Mouse (Mus musculus): Measurements from ENCODE around the gene Ppp6r2.

The Ppp6r2 gene

DNA sequence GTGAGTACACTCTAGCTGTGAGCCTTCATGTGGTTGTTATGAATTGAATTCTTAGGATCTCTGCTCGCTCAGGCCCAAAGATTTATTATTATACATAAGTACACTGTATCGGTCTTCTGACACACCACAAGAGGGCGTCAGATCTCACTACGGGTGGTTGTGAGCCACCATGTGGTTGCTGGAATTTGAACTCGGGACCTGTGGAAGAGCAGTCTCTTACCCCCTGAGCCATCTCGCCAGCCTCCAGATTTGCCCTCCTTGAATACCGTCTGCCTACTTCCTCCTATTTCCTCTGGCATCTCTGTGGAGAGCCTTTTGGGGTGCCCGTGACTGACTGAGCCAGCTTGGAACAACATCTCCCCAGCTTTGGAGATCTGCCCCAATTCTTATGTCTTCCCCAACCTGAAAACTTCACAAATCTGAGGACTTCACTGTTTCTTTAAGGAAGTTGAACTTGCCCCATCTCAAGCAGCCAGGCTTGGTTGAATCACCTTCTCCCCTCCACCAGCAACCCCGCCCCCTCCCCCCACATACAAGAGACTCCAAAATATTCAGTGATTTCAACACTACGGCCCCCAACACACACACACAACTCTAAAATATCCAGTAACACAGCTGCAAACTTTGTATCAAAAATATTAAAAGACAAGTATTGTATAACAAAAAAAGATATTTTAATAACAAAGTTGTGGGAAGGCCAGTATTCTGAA, 29.6 kb upstream of the Ppp6r2 start:
- DNase-seq (ENCODE audit: low read depth, low spot score) = no peak

DNA sequence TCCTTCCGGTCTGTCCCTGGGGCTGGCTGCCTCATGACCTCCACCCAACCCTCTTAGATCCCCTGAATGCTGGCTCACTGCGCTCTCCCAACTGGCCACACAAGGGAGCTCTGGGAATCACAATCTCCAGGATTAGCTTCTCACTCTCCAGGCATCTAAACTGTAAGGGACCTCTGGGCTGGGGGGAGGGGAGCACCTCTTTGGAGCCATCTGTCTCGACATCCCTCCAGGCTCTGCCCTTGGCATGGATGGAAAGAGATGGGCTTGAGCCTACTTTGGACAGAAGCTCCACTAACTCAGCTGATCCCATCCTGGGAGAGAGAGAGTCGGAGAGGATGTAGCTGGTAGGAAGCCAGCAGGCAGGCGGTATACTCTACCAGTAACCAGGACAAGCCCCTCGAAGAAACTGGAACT, 29.0 kb upstream of the Ppp6r2 start:
- no peak for DNase-seq (ENCODE audit: low read depth, low spot score)

DNA sequence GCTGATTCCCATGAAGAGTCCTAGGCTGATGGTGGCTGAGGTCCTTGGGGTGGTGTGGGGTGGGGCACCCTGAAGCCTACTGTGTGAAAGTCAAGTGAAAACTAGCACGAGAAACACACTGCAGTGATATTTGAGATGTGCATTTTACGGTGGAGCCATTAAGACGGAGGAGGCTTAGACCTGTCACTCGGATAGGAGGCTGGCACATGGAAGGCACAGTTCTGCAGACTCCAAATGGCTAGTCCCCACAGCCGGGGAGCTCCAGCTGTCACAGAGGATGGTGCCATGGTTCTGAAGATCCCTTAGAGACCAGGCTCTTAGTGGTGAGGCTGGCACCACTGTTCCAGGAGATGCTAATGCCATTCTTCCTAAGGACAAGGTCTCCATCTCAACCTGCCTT, 28.5 kb upstream of the Ppp6r2 start:
- no peak for DNase-seq (ENCODE audit: low read depth, low spot score)

DNA sequence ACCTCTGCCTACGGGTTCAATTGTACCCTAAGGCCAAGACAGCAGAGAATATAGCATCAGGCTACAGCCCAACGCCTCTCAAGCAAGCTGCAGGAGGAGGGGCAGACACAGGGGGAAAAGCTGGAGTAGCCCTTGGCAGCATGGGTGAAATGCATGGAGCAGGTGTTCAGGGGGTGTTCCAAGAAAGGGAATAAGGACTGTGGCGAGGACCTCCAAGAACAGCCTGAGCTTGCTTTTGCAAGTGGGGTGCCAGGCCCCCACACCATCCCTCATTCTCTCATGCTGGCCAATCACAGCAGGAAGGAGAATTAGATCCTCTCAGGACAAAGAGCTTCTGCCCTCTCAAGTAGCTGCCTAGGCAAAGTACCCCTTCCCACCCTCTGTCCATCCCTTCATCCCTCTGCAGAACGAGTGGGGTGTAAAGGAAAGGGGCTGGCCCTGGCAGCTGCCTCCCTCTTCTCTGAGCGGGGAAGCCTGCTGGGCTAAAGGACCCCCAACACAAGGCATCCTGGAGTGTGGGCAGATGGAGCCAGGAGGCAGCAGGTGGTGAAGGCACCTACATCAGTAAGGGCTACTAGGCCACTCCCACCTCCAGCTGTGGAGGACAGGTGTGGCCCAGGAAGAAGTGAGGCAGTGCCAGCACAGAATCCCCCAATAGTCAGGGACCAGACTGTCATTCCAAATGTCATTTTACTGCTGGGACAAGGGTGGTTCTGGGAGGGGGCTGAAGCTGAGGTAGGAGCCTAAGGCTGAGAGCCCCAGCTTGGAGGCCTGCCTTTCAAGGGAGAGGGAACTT, 27.0 kb upstream of the Ppp6r2 start:
- no peak for DNase-seq (ENCODE audit: low read depth, low spot score)

DNA sequence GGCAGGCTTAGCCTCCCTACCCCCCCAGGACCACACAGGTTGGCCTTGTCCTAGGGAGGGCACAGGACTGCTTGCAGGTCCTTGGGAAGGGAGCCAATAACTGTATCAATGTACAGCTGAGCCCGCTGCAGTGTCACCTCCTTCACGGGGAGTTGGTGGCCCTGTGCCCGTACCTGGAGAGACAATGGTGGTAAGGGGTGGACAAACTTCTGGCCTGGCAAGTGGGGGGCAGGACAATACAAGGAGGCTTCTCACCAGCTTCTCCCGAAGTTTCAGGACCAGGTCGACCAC, 26.5 kb upstream of the Ppp6r2 start:
- DNase-seq (ENCODE audit: low read depth, low spot score) = no peak

DNA sequence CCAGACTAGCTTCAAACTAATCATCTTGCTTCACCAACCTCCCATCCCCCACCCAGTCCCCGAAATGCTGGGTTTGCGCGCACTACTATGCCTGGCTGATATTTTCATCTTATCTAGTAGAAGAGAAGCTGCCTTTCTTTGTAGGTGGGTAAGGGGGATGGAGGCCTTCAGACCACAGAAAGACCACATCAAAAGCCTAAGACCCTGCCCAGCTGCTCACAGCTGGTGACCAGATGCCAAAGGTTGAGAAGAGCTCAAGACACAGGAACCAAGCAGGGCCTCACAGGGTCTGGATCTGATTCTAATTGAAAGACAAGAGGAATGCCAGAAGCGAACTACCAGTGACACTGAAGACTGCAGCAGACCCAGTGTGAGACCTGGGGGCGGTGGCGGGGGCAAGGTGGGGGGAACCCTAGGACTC, 16.1 kb upstream of the Ppp6r2 start:
- DNase-seq (ENCODE audit: low read depth, low spot score) = no peak

DNA sequence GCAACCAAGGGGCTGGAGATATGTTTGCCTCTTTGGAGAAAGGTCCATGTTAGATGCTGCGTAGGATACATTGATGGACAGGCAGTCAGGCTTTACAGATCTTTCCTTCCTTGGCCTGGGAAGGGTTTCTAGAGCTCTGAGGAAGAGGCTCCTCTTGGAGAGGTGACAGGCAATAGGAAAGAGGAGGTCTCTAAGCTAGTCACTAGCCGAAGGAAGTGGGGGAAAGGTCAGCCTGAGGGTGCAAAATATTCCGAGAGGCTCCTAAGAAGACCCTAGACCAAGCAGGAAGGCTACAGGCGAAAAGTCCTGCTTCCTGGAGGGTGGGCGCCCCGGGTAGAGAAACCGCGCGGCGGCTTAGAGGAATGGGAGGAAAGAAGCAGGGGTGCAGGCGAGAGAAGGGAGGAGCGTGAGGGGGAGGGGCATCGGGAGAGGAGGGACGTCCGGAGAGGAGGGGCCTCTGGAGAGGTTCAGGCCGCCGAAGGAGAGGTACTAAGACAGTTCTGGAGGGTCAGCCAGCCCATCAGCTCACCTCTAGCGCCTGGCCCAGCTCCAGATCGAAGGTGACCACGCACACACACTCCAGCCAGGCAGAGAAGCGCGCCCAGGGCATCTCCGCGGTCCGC, 15.6 kb upstream of the Ppp6r2 start:
- peak; percentile 84 for DNase-seq (ENCODE audit: low read depth, low spot score)

DNA sequence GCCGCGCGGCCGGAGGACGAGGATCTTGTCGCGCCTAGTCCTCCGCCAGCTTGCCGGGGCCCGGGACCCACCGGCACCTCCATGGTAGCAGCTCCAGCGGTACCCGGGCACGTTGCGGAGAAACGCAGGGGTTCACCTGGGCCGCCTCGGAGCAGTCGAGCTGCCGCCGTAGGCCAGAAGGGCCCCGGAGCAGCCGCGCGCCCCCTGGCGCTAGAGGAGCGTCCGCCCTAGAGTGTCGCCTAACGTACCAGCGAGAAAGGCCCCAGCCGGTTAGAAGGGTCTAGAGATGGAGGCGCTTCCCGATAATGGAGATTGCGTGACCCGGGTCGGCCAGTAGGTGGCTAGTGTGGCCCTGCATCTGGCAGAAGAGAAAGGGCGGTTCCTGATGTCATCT, 15.0 kb upstream of the Ppp6r2 start, which contains the start of gene Dennd6b:
Gene Dennd6b, minus strand, starts transcription at position 184 of the 394 bp plus-strand sequence.
- DNase-seq (ENCODE audit: low read depth, low spot score) = peak; percentile 96

DNA sequence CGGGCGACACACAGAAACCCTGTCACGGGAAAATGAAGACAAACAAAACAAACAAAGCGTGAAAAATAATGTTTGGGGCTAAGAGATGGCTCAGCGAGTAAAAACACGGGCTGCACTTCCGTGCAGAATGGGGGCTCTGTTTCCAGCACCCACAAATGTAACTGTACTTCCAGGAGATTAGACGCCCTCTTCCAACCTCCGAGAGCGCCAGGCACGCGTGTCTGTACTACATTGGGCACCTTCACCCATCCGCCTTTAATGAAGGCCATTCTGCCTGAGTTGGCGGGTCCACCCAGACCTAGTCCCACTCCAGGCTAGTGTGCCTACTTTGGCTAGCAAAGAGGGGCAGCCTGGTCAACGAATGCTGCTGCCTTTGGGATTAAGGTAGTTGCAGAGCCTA, 14.3 kb upstream of the Ppp6r2 start:
- no peak for DNase-seq (ENCODE audit: low read depth, low spot score)

DNA sequence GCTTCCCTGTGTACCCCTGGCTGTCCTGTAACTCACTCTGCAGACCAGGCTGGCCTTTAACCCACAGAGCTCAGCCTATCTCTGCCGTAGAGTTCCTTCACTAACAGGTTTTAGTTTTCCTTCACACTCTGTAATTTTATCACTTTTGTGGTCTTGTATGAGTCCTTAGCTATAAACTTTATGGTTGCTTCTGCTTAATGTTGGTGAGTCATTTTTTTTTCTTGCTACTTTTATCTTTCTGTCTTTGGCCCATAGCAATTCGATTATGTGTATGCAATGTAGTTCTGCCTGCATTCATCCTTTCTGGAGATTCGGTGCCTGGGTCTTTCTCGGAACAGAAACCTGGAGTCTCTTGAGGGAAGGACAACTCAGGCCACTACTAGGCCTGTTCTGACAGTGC, 3.9 kb upstream of the Ppp6r2 start:
- no peak for DNase-seq (ENCODE audit: low read depth, low spot score)

DNA sequence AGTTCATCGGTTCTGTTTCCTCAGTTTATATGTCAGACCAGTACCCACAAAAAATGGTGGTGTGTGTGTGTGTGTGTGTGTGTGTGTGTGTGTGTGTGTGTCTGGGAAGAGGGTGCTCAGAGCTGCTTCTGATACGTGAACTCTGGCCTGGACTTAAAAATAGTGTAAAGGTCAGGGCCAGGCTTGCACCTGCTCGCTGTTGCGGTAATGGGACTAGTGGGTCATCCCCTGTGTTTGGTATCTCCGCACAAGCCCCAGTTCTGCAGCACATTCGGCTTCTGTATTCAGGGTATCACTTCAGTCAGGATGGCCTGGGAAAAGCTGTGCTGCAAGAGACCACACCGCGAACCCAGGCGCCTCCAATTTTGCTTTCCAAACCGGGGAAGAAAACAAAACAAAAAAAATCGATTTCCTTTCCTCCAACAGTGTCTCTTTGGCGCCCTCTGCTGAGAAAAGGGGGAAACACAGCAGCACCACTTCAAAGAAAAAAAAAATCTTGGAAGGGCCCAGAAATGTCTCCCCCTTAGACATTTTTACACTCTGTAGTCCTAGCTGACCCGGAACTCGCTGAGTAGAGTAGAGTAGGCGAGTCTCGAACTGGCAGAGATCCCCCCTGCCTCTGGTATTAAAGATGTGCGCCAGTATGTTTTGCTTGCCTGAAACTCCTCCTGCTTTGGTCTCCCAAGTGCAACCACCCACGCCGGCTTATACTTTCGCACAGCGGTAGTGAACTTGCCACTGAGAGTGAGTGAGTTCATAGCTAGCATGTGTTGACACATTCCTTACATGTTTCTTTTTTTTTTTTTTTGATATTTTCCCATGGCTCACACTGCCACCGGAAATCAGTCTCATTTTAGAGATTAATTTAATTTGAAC, 1.2 kb upstream of the Ppp6r2 start:
- DNase-seq (ENCODE audit: low read depth, low spot score) = peak; percentile 60

DNA sequence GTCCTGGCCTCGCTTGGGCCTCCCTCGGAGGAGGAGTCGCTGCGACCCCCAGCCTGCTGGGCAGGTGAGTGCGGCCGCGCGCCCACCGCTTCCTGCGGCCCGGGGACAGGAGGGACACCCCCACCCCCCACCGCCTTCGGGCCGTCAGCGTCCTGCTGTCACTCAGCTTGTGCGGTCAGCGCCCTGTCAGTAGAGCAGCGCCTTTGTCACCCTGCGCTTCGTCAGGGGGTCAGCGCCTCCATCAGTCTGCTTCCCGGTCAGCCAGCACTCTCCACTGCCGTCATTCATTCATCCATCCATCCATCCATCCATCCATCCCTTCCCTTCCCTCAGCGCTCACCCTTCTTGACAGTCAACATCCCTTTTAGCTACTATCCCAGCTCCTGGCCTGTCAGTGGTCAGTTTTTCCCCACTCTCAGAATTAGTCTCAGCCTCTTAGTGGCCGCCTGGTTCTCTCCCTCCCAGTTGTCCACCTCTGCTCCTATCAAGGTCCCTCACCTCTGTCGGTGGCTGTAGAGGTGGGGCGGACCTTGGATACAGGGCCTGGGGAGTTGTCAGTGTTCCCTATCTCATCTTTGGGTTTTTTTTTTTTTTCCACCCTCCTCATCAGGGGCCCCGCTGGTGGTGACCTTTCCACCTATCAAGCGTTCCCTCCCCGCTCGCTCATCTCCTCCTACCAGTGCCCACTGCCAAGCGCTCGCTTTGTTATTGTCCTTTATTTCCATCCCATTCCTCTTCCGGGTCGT, 536 bp downstream of the Ppp6r2 start:
- no peak for DNase-seq (ENCODE audit: low read depth, low spot score)

DNA sequence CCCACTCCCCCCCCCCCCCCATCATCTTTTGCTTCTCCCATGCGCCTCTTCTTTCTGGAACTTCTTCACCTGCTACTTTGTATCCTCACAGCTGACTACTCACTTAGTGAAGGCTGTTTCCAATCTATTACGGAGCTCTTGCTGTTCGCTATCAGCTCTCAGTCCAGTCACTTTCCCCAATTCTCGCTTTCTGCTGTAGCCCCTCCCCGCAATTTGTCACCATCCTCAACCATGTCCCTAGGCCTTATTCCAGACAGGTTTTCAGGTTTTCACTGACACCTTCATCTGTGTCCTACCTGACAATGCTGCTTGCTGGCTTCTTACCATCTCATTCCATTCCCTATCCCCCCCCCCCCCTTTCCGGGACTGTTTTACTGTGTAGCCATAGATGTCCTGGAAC, 1.1 kb downstream of the Ppp6r2 start:
- DNase-seq (ENCODE audit: low read depth, low spot score) = no peak

DNA sequence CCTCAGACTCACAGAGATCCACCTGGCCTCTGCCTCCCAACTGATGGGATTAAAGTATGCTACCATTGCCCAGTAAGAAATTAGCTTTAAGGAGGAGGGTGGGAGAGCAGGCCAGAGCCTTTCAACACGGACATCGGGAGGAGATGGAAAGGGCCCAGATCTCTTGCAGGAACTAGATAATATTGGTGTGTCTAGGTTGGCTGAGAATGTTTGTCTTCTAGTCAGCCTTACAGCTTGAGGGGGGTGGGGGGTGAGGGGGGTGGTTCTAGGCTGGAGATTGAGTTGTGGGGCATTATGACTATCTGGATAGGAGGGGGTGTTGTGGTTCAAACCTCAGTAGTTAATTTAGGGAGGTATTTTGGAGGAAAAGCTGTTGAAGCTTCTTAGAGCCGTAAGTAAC, 2.2 kb downstream of the Ppp6r2 start:
- no peak for DNase-seq (ENCODE audit: low read depth, low spot score)

DNA sequence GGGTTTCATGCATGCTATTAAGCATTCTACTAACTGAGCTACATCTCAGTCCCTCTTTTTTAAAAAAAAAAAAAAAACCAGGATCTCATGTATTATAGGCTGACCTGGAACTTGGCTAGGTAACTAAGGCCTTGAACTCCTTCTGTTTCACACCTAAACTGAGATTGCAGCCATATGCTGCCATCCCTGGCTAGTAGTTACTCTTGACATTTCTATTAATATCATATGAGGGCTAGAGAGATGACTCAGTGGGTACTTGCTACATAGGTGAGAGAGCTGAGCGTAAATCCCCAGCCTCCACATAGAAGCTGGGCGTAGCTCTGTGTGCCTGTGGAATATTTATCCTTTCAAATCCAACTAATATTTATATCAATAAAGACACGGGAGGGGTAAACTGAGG, 3.6 kb downstream of the Ppp6r2 start:
- DNase-seq (ENCODE audit: low read depth, low spot score) = no peak

DNA sequence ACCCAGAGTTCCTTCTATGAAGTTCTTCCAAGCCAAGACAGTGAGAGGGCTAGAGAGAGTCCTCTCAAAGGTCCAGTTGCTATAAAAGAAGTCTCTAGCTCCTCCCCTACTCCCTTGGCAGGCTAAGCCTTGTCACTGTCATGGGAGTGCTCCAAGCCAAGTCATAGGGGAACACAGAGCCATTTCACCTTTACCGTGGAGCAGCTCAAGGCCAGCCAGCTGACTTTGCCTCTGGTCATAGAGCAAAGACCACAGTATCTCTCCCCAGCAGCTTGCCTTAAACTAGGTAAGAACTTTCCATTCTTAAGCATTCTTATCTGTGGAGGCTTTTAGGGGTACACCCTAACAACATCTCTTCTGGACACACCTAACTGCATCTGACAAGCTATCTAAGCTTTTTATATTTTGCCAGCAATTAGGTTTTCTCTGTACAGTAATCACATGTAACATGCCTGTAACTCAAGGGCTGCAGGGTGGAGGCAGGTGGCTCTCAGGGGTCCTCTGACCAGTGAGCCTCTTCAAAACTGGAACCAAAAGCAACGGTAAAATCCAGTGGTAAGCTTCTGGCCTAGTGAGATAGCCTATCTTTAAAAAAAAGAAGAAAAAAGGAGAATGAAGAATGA, 4.4 kb downstream of the Ppp6r2 start:
- no peak for DNase-seq (ENCODE audit: low read depth, low spot score)

DNA sequence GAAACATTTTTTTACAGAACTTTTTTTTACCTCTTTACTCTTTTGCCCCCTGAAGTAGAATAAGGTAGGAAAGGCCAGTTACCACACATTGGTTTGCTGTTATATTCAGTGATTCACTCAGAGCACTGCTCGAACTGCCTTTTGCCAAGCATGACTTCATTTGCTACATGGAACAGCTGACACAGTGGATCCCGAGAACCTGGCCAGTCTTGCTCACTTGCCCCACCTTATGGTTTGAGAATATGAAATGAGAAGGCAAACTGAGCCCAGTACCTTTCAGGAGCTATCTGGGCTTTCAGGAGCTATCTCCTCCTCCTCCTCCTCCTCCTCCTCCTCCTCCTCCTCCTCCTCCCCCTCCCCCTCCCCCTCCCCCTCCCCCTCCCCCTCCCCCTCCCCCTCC, 22.2 kb downstream of the Ppp6r2 start:
- DNase-seq (ENCODE audit: low read depth, low spot score) = no peak

DNA sequence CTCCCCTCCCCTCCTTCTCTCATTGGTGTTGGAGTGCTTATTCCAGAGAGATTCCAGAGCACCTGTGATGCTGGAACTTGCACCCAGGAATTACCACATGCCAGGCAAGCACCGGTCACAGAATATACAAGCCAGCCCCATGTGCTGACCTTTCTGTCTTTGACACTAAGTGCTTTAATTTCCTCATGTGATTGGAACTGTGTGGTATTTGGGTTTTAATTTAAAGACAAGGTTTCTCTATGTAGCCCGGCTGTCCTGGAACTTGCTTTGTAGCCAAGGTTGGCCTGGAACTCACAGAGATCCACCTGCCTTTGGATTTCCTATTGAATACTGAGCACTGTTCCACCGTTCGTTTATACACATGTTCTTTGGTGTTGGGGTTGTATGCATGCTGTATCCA, 22.7 kb downstream of the Ppp6r2 start:
- no peak for DNase-seq (ENCODE audit: low read depth, low spot score)

DNA sequence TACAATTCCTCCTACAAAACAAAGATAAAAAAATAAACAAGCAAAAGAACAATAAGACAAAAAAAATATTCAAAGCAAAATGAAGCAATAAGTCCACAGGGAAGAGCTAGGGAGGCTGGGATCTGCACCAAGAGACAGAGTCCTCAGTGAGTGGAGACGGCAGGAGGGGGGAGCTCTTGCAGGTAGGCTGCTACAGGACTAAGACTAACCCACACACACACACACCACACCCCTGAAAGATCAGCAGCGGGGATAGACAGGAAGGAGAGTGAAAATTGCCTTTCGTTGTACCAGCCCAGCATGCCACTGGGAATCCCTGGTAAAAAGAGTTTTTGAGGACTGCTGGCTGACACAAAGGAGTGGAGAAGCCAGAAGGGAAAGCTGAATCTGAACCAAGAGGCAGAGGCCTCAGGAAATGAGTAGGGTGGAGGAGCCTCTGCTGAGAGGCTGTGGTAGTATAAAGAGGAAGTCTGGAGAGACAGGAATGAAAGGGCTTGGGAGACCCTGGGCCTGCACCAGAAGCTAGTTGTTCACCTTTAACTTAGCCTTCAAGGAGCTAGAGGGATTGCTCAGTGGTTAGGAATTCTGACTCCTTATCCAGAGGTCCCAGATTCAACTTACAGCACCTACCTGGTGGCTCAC, 28.5 kb downstream of the Ppp6r2 start:
- no peak for DNase-seq (ENCODE audit: low read depth, low spot score)

DNA sequence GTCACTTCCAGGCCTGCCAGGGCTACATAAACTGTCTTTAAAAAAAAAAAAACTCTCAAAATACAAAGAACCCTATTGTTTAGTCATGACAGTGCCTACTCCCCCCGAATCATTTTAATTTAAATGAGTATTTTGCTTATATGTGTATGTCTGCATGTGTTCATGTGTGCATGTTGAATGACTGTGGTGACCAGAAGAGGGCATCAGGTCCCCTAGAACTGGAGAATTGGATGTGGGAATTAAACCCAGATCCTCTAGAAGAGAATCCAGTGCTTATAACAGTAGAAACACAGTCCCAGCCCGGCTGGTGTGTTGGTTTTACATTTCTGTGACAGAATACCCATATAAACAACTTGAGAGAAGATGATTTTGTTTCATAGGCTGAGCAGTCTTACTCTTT, 29.7 kb downstream of the Ppp6r2 start:
- no peak for DNase-seq (ENCODE audit: low read depth, low spot score)
